ENCODE assay signal across 8 mouse cellular contexts in genomic region chr7:68264028-68264453, GRCm38 (mm10). TPM values are rescaled to one million over a fixed set of nuclear protein-coding genes. Genes with fewer than 3 reads are reported as not detected.
DNase-seq lines count a peak whose midpoint lies in the region; ATAC-seq and TF ChIP-seq lines count a peak whose summit lies in the region.

TSS of gene Pgpep1l (minus strand) at chr7:68264233.

- H3K4me3 ChIP-seq in thymus, adult 2 months (ENCODE audit: control insufficient read depth, insufficient read depth, low read length): peak within 1 kb of the TSS; percentile 29
- H3K4me3 ChIP-seq in embryonic facial prominence, embryonic 12.5 days: peak within 1 kb of the TSS; percentile 28
- peak within 1 kb of the TSS; percentile 24 for H3K4me3 ChIP-seq in heart, embryonic 11.5 days (ENCODE audit: low read depth, low read length)
- peak within 1 kb of the TSS; percentile 27 for H3K4me3 ChIP-seq in lung, adult 2 months (replicated peaks; ENCODE audit: extremely low read depth, low read depth, low read length)

- peak; percentile 47 for DNase-seq in thymus, adult 2 months
- no peak for DNase-seq in thymus, postnatal 0 days (ENCODE audit: low spot score)
- DNase-seq in kidney, adult 9 months: peak; percentile 86
- peak; percentile 34 for DNase-seq in lung, adult 2 months
- DNase-seq in ovary, postnatal 14 days (ENCODE audit: low spot score): peak; percentile 7
- no peak for DNase-seq in left cerebral cortex, adult 18-20 months (ENCODE audit: low spot score in 2 of 2)

- no peak for TF ChIP-seq CTCF in thymus, adult 2 months (IDR thresholded peaks at IDR 0.05; ENCODE audit: borderline replicate concordance, control insufficient read depth, extremely low read depth, insufficient read depth, low read length, poor library complexity)
- no peak for TF ChIP-seq CTCF in lung, adult 2 months (IDR thresholded peaks at IDR 0.05; ENCODE audit: insufficient read depth, low read length)

- no peaks in the 10 kb centered on the region for H3K27me3 ChIP-seq in thymus, adult 2 months (ENCODE audit: control insufficient read depth, insufficient read depth, low read length)
- peaks cover 6% of the 10 kb centered on the region for H3K27me3 ChIP-seq in embryonic facial prominence, embryonic 12.5 days
- 0 out of 2 replicates have a peak, but pooled peaks cover 7% of the 10 kb centered on the region for H3K27me3 ChIP-seq in heart, embryonic 11.5 days (ENCODE audit: control insufficient read depth, insufficient read depth, low read length)

- no peaks in the 10 kb centered on the region for H3K9me3 ChIP-seq in embryonic facial prominence, embryonic 12.5 days
- H3K9me3 ChIP-seq in heart, embryonic 11.5 days (replicated peaks; ENCODE audit: control insufficient read depth, low read length): no peaks in the 10 kb centered on the region

- peak within 1 kb of the TSS; percentile 36; the same call in 1 of the 2 replicates for H3K9ac ChIP-seq in embryonic facial prominence, embryonic 12.5 days
- 0 out of 2 replicates have a peak within 1 kb of the TSS, but pooled peaks have one; percentile 35 for H3K9ac ChIP-seq in heart, embryonic 11.5 days (ENCODE audit: low read depth, low read length)

- 45% methylated on average over 25 of the region's 25 CpGs for WGBS in thymus, adult 2 months
- WGBS in embryonic facial prominence, embryonic 12.5 days: 7% methylated on average over 25 of the region's 25 CpGs
- WGBS in heart, embryonic 11.5 days (ENCODE audit: insufficient replicate concordance): 4% methylated on average over 25 of the region's 25 CpGs
- 13% methylated on average over 25 of the region's 25 CpGs for WGBS in lung, adult 2 months

- H3K36me3 ChIP-seq in thymus, adult 2 months (ENCODE audit: control insufficient read depth, insufficient read depth, low read length): no peaks in the 10 kb centered on the region
- H3K36me3 ChIP-seq in embryonic facial prominence, embryonic 12.5 days: no peaks in the 10 kb centered on the region
- no peaks in the 10 kb centered on the region for H3K36me3 ChIP-seq in heart, embryonic 11.5 days (ENCODE audit: control insufficient read depth, insufficient read depth, low read length)

- peak; percentile 50; the same call in 1 of the 2 replicates for ATAC-seq in embryonic facial prominence, embryonic 12.5 days (ENCODE audit: insufficient number of reproducible peaks, insufficient read depth, low FRiP score, low TSS enrichment)
- peak; percentile 50; the same call in 1 of the 2 replicates for ATAC-seq in heart, embryonic 11.5 days (replicated peaks; ENCODE audit: insufficient number of reproducible peaks, low FRiP score, low TSS enrichment)

- peak within 1 kb of the TSS; percentile 71 for H3K27ac ChIP-seq in thymus, adult 2 months (ENCODE audit: control insufficient read depth, insufficient read depth, low read length)
- H3K27ac ChIP-seq in embryonic facial prominence, embryonic 12.5 days: 0 out of 2 replicates have a peak within 1 kb of the TSS, but pooled peaks have one; percentile 17
- H3K27ac ChIP-seq in heart, embryonic 11.5 days (ENCODE audit: low read depth, low read length): no peak within 1 kb of the TSS

- peak within 1 kb of the TSS; percentile 57 for H3K4me2 ChIP-seq in embryonic facial prominence, embryonic 12.5 days (replicated peaks)
- peak within 1 kb of the TSS; percentile 68 for H3K4me2 ChIP-seq in heart, embryonic 11.5 days

- no peak for TF ChIP-seq POLR2A in thymus, adult 2 months (IDR thresholded peaks at IDR 0.05; ENCODE audit: control insufficient read depth, extremely low read depth, insufficient read depth, low read length, poor library complexity)
- TF ChIP-seq POLR2A in lung, adult 2 months (IDR thresholded peaks at IDR 0.05; ENCODE audit: borderline replicate concordance, extremely low read depth, low read depth, low read length): 0 out of 2 replicates have a peak, but pooled peaks have one; percentile 7

- peaks cover 36% of the 10 kb centered on the region for H3K4me1 ChIP-seq in thymus, adult 2 months (replicated peaks; ENCODE audit: control insufficient read depth, insufficient read depth, low read length)
- peaks cover 25% of the 10 kb centered on the region for H3K4me1 ChIP-seq in embryonic facial prominence, embryonic 12.5 days
- H3K4me1 ChIP-seq in heart, embryonic 11.5 days (ENCODE audit: control insufficient read depth, insufficient read depth, low read length): peaks cover 8% of the 10 kb centered on the region
- H3K4me1 ChIP-seq in lung, adult 2 months (ENCODE audit: control insufficient read depth, insufficient read depth, low read length): no peaks in the 10 kb centered on the region

RNA-seq across cellular contexts. Expression of gene Pgpep1l, which starts in this region (rescaled TPM):
- polyA plus RNA-seq in thymus, adult 2 months (2012; rRNA removed): 0.98 and 1.5 TPM in 2 replicates
- polyA plus RNA-seq in thymus, postnatal 0 days (2015; fragmentation: Nextera tagmentation; extraction: Ambion mirVana): 0.57 and 0.68 TPM in 2 replicates
- polyA plus RNA-seq in embryonic facial prominence, embryonic 12.5 days (2016; fragmentation: Nextera tagmentation; extraction: Ambion mirVana): not detected in 2 replicates
- polyA plus RNA-seq in heart, embryonic 11.5 days (2014; fragmentation: Nextera tagmentation; extraction: Ambion mirVana): 0.51 TPM in 1 of 2 replicates, not detected in the other
- 0.37 and 1.5 TPM in 2 replicates for polyA plus RNA-seq in lung, adult 2 months (2012; rRNA removed)
- 1 to 10 TPM; 2.4 to 3.5 TPM for total RNA-seq in left cerebral cortex, adult 18-20 months (2021)

Comparison
In these comparisons a context has a peak if more than half of its experiments do, and no peak if none do; other contexts are left out.
1. DNase-seq: peak in thymus, adult 2 months (single experiment), kidney, adult 9 months (single experiment), lung, adult 2 months (single experiment) and ovary, postnatal 14 days (single experiment); none in thymus, postnatal 0 days (single experiment) and left cerebral cortex, adult 18-20 months (0 of 2).
2. Peak in ATAC-seq, H3K4me3 ChIP-seq, H3K27ac ChIP-seq, H3K9ac ChIP-seq and H3K4me2 ChIP-seq in embryonic facial prominence, embryonic 12.5 days; RNA of the gene not detected or under 1 TPM.
3. Peak in ATAC-seq, H3K4me3 ChIP-seq, H3K9ac ChIP-seq and H3K4me2 ChIP-seq in heart, embryonic 11.5 days; RNA of the gene not detected or under 1 TPM.
4. Peak in every context shown above with its lines, with median percentiles within 50 percentile points of each other: H3K4me3 ChIP-seq.